Mouse (Mus musculus): ENCODE measurements at regions not wholly inside any gene's neighbourhood (a gene's known extent, or its start where the extent isn't known, plus 50 kb on each side); places are given as distances from the start of the nearest gene placed in this dataset.

GRCm38 (mm10) chr5:90706350-90706749 is 52.8 kb upstream of the Cxcl5 start:
- Histone ChIP-seq H3K4me3 (ENCODE audit: low read depth, low read length) (no peak overlapping the region), H3K9me3 (ENCODE audit: low read length) (no peaks in the 10 kb centered on the region), H3K27me3 (replicated peaks; ENCODE audit: insufficient read depth, low read length) (no peaks in the 10 kb centered on the region), H3K4me2 (replicated peaks; ENCODE audit: low read depth, low read length) (no peak overlapping the region), H3K4me1 (ENCODE audit: insufficient read depth, low read depth, low read length) (no peaks in the 10 kb centered on the region), H3K27ac (ENCODE audit: low read length) (no peak overlapping the region), H3K9ac (replicated peaks; ENCODE audit: low read depth) (no peak overlapping the region), H3K36me3 (ENCODE audit: insufficient read depth, low read length) (no peaks in the 10 kb centered on the region)
- TF ChIP-seq CTCF (IDR thresholded peaks at IDR 0.05), result no peak
- no peak for TF ChIP-seq EP300 (IDR thresholded peaks at IDR 0.05)
- ATAC-seq, result no peak
- no peak for DNase-seq (ENCODE audit: low spot score)
- 86% methylated on average over 3 of the region's 3 CpGs for WGBS

- no peak for TF ChIP-seq EP300 (IDR thresholded peaks at IDR 0.05)
- TF ChIP-seq CTCF (IDR thresholded peaks at IDR 0.05), result no peak
- no peaks in the 10 kb centered on the region for H3K27me3 ChIP-seq (replicated peaks; ENCODE audit: insufficient read depth, low read length)
- DNase-seq (ENCODE audit: low spot score) (no peak), ATAC-seq (no peak)
- H3K9ac ChIP-seq (replicated peaks; ENCODE audit: low read depth), result no peak overlapping the region
- H3K4me2 ChIP-seq (replicated peaks; ENCODE audit: low read depth, low read length), result no peak overlapping the region
- 69% methylated on average over 6 of the region's 6 CpGs for WGBS
- H3K9me3 ChIP-seq (ENCODE audit: low read length), result no peaks in the 10 kb centered on the region
- no peaks in the 10 kb centered on the region for H3K4me1 ChIP-seq (ENCODE audit: insufficient read depth, low read depth, low read length)
- H3K27ac ChIP-seq (ENCODE audit: low read length), result no peak overlapping the region
- no peaks in the 10 kb centered on the region for H3K36me3 ChIP-seq (ENCODE audit: insufficient read depth, low read length)
- H3K4me3 ChIP-seq (ENCODE audit: low read depth, low read length), result no peak overlapping the region
Observed at GRCm38 (mm10) chr5:90703653-90704052, 55.5 kb upstream of the Cxcl5 start.

- Histone ChIP-seq H3K9me3 (ENCODE audit: low read length) (no peaks in the 10 kb centered on the region), H3K36me3 (ENCODE audit: insufficient read depth, low read length) (no peaks in the 10 kb centered on the region), H3K4me2 (replicated peaks; ENCODE audit: low read depth, low read length) (no peak overlapping the region), H3K27me3 (replicated peaks; ENCODE audit: insufficient read depth, low read length) (no peaks in the 10 kb centered on the region), H3K4me1 (ENCODE audit: insufficient read depth, low read depth, low read length) (no peaks in the 10 kb centered on the region), H3K9ac (replicated peaks; ENCODE audit: low read depth) (no peak overlapping the region), H3K4me3 (ENCODE audit: low read depth, low read length) (no peak overlapping the region), H3K27ac (ENCODE audit: low read length) (no peak overlapping the region)
- DNase-seq (ENCODE audit: low spot score) (peak; percentile 9), ATAC-seq (no peak)
- WGBS, result 82% methylated on average over 7 of the region's 7 CpGs
- TF ChIP-seq EP300 (IDR thresholded peaks at IDR 0.05) (no peak), CTCF (IDR thresholded peaks at IDR 0.05) (no peak)
Observed at GRCm38 (mm10) chr5:90700178-90700577, 59.0 kb upstream of the Cxcl5 start.

GRCm38 (mm10) chr5:90696064-90696463 is 55.6 kb upstream of the Rassf6 start:
- ATAC-seq, result peak; percentile 32
- Histone ChIP-seq H3K4me3 (ENCODE audit: low read depth, low read length) (no peak overlapping the region), H3K4me1 (ENCODE audit: insufficient read depth, low read depth, low read length) (no peaks in the 10 kb centered on the region), H3K27ac (ENCODE audit: low read length) (no peak overlapping the region), H3K27me3 (replicated peaks; ENCODE audit: insufficient read depth, low read length) (no peaks in the 10 kb centered on the region), H3K36me3 (ENCODE audit: insufficient read depth, low read length) (no peaks in the 10 kb centered on the region), H3K4me2 (replicated peaks; ENCODE audit: low read depth, low read length) (no peak overlapping the region), H3K9ac (replicated peaks; ENCODE audit: low read depth) (no peak overlapping the region), H3K9me3 (ENCODE audit: low read length) (no peaks in the 10 kb centered on the region)
- WGBS, result 84% methylated on average over 7 of the region's 7 CpGs
- peak; percentile 56 for DNase-seq (ENCODE audit: low spot score)
- TF ChIP-seq EP300 (IDR thresholded peaks at IDR 0.05) (peak; percentile 26; the same call in 1 of the 2 replicates), CTCF (IDR thresholded peaks at IDR 0.05) (no peak)

- H3K4me2 ChIP-seq (replicated peaks; ENCODE audit: low read depth, low read length), result no peak overlapping the region
- H3K9ac ChIP-seq (replicated peaks; ENCODE audit: low read depth), result no peak overlapping the region
- H3K27ac ChIP-seq (ENCODE audit: low read length), result no peak overlapping the region
- WGBS, result 65% methylated on average over 3 of the region's 3 CpGs
- H3K36me3 ChIP-seq (ENCODE audit: insufficient read depth, low read length), result no peaks in the 10 kb centered on the region
- H3K27me3 ChIP-seq (replicated peaks; ENCODE audit: insufficient read depth, low read length), result no peaks in the 10 kb centered on the region
- peak; percentile 19 for DNase-seq (ENCODE audit: low spot score)
- ATAC-seq, result no peak
- H3K4me3 ChIP-seq (ENCODE audit: low read depth, low read length), result no peak overlapping the region
- H3K4me1 ChIP-seq (ENCODE audit: insufficient read depth, low read depth, low read length), result no peaks in the 10 kb centered on the region
- H3K9me3 ChIP-seq (ENCODE audit: low read length), result no peaks in the 10 kb centered on the region
- TF ChIP-seq CTCF (IDR thresholded peaks at IDR 0.05) (no peak), EP300 (IDR thresholded peaks at IDR 0.05) (0 out of 2 replicates have a peak, but pooled peaks have one; percentile 26)
Observed at GRCm38 (mm10) chr5:90694431-90694830, 54.0 kb upstream of the Rassf6 start.

GRCm38 (mm10) chr5:90690746-90691145 is 50.3 kb upstream of the Rassf6 start:
- 55% methylated on average over 7 of the region's 7 CpGs for WGBS
- DNase-seq (ENCODE audit: low spot score) (no peak), ATAC-seq (no peak)
- H3K9ac ChIP-seq (replicated peaks; ENCODE audit: low read depth), result no peak overlapping the region
- no peaks in the 10 kb centered on the region for H3K36me3 ChIP-seq (ENCODE audit: insufficient read depth, low read length)
- H3K4me3 ChIP-seq (ENCODE audit: low read depth, low read length), result no peak overlapping the region
- no peak overlapping the region for H3K4me2 ChIP-seq (replicated peaks; ENCODE audit: low read depth, low read length)
- H3K9me3 ChIP-seq (ENCODE audit: low read length), result no peaks in the 10 kb centered on the region
- no peaks in the 10 kb centered on the region for H3K27me3 ChIP-seq (replicated peaks; ENCODE audit: insufficient read depth, low read length)
- H3K4me1 ChIP-seq (ENCODE audit: insufficient read depth, low read depth, low read length), result no peaks in the 10 kb centered on the region
- no peak overlapping the region for H3K27ac ChIP-seq (ENCODE audit: low read length)
- TF ChIP-seq EP300 (IDR thresholded peaks at IDR 0.05) (no peak), CTCF (IDR thresholded peaks at IDR 0.05) (no peak)

Data from lung, postnatal 0 days (tissue).